Mouse (Mus musculus) cortical plate, adult 2 months (tissue): ENCODE results near the gene Lipo1. TPM values are rescaled to one million over a fixed set of nuclear protein-coding genes. Genes with fewer than 3 reads are reported as not detected.
"Not testable (repeated sequence)": the region's sequence is repeated elsewhere in the genome, so short reads cannot be mapped to it uniquely, and the experiment has no call there.

Experiments used
- H3K27ac ChIP-seq: fragments of 200-500 bp; 2 replicates; pipeline ENCODE4 v1.5.1; 2012; ENCODE audit warnings: low read length, control low read depth, inconsistent platforms; ENCODE audit not compliant: insufficient read depth
- H3K4me1 ChIP-seq: fragments of 200-500 bp; 2 replicates; pipeline ENCODE4 v1.6.1; 2011; ENCODE audit warnings: low read length; ENCODE audit not compliant: control insufficient read depth, insufficient read depth
- H3K4me3 ChIP-seq: fragments of 200-500 bp; 2 replicates; pipeline ENCODE4 v1.5.1; 2011; ENCODE audit warnings: mild to moderate bottlenecking, low read length, control low read depth; ENCODE audit not compliant: insufficient read depth
- CTCF ChIP-seq: fragments of 200-500 bp; IDR thresholded peaks from 2 replicates; pipeline ENCODE4 v1.5.1; 2011; ENCODE audit warnings: mild to moderate bottlenecking, control low read depth, low read length; ENCODE audit not compliant: insufficient read depth; ENCODE audit errors: extremely low read depth
- POLR2A ChIP-seq: fragments of 200-500 bp; IDR thresholded peaks from 2 replicates; pipeline ENCODE4 v1.6.1; 2011; ENCODE audit warnings: mild to moderate bottlenecking, low read length, control low read depth; ENCODE audit not compliant: insufficient read depth; ENCODE audit errors: extremely low read depth
- polyA plus RNA-seq: library from polyadenylated mRNA; depleted of rRNA; stranded (reverse); fragments of >200 nt; gene quantifications from 2 replicates; pipeline ENCODE4 v1.2.3, GENCODE M21; 2012; rRNA removed

Gene Lipo1
- not detected in 2 replicates for polyA plus RNA-seq

DNA sequence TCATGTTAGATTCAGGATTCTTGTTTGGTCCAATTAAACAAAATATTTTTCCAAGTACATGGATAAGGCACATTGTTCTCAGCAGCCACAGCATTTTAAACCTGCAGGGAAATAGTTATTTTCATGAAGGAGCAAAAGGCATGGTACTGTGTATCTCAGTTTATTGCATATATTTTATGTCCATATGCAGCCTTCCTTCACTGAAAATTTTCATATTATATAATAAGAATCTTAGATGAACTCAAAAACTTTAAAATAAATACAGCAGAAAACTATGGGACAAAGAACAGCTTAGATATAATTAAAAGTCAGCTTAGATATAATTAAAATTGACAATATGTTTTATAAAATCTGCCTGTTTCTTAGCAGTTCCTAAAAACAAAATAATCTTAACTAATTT, at the start of gene Lipo1:
Gene Lipo1 (minus strand): TSS at position 101 of the 400 bp plus-strand sequence.
- H3K27ac ChIP-seq = peak within 1 kb of the TSS; percentile 79; the same call in 1 of the 2 replicates
- H3K4me1 ChIP-seq, H3K4me3 ChIP-seq: not testable (repeated sequence)

DNA sequence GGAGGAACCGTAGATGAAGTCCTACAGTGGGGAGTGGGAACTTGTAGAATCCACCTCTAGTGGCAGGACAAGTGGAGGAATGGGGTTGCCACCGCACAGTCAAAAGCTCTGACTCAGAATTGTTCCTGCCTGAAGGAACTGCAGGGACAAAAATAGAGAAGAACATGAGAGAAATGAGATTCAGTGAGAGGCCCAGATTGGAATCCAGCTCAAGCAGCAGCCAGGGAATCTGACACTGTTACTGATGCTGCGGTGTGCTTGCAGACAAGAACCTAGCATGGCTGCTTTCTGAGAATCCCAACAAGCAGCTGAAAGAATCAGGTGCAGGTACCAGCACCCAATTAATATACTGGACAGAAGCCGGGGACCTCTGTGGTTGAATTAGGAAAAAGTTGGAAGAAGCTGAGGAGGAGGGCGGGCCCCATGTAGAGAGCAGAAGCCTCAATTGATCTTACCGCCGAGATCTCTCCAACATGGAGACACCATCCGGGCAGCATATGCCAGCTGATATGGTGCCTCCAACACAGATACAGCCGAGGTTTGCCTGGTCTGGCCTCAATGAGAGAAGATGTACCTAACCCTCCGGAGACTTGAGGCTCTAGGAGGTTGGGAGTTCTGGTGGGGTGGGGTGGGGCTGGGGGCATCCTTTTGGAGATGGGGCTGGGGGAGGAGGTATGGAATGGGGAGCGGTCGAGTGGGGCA, 532 bp downstream of the Lipo1 start:
- TF ChIP-seq CTCF (no peak), POLR2A (no peak)
- H3K4me1 ChIP-seq = no peaks in the 10 kb centered on the region
- H3K4me3 ChIP-seq = no peak overlapping the region
- peak overlapping the region; percentile 79; the same call in 1 of the 2 replicates for H3K27ac ChIP-seq

DNA sequence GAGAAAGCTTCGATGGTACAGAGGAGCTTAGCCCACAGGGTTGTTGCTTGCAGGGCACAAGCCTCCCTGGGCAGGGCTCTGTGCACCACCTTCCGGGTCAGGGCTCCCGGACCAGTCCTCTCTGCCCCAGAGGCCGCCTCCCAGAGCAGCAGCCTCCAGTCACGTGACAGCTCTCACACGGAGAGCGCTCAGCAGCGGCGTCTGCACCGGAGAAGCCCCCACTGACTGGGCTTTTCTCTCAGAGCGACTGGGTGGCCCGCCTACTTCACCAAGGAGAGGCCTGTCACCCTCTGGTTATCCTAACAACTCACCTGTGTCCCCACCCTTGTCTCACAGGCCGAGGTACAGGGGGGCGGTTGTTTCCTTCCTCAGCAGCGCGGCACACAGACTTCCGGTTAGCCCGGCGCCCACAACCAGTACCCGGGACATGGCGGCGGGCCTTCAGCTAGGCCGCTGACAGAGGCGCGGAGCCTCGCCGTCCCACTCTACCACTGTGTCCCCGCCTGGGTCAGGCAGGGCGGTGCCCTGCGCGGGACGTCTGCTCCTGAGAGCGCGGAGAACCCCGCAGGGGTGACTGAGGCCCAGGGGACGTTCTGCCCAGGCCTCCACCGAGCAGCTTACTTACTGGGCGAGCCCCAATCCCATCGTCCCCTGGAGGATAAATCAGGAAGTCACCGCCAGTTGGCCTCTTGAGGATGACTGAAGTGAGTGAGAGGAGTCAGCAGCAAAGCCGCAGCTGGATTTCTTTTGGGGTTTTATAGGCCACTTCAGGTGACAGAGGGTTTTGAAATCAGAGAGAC, 25.8 kb downstream of the Lipo1 start, which contains the start of gene Lipo3:
Gene Lipo3 (minus strand): TSS at position 665 of the 800 bp plus-strand sequence.
- not testable (repeated sequence) for H3K27ac ChIP-seq, H3K4me3 ChIP-seq

DNA sequence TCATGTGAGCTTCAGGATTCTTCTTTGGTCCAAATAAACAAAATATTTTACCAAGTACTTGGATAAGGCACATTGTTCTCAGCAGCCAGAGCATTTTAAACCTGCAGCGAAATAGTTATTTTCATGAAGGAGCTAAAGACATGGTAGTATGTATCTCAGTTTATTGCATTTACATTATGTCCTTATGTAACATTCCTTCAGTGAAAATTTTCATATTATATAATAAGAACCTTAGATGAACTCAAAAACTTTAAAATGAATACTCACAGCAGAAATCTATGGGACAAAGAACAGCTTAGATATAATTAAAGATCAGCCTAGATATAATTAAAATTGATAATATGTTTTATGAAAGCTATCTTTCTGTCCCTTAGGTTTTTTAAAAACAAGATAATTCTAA, 36.0 kb downstream of the Lipo1 start, which contains the start of gene Lipo2:
Gene Lipo2 (minus strand): TSS at position 101 of the 400 bp plus-strand sequence.
- 0 out of 2 replicates have a peak within 1 kb of the TSS, but pooled peaks have one; percentile 46 for H3K27ac ChIP-seq
- not testable (repeated sequence) for H3K4me3 ChIP-seq, H3K4me1 ChIP-seq

More for the DNA sequence above, 25.8 kb downstream of the Lipo1 start, which contains the start of gene Lipo3:
- H3K4me1 ChIP-seq = not testable (repeated sequence)

Other genes with a start within 250 kb of the Lipo1 start
- not detected in 2 replicates for gene Gm8978, start 162.2 kb downstream of the Lipo1 start, polyA plus RNA-seq
- gene Lipo2, start 36.1 kb downstream of the Lipo1 start, polyA plus RNA-seq = 0.13 and 0.17 TPM in 2 replicates
- 5.1 and 5.2 TPM in 2 replicates for gene Lipo3, start 25.5 kb downstream of the Lipo1 start, polyA plus RNA-seq
- not detected in 2 replicates for gene Lipf, start 173.7 kb upstream of the Lipo1 start, polyA plus RNA-seq
- 0.04 TPM in 1 of 2 replicates, not detected in the other for gene Lipk, start 220.8 kb upstream of the Lipo1 start, polyA plus RNA-seq